Mouse (Mus musculus) mammary gland, adult 2 months (tissue): Measurements from ENCODE around the gene DXBay18. TPM values are rescaled to one million over a fixed set of nuclear protein-coding genes. Genes with fewer than 3 reads are reported as not detected.

Source experiments
- polyA plus RNA-seq: library from polyadenylated mRNA; depleted of rRNA; stranded (reverse); fragments of >200 nt; gene quantifications from 2 replicates; pipeline ENCODE4 v1.2.3, GENCODE M21; 2012; ENCODE audit warnings: low replicate concordance; rRNA removed

The DXBay18 gene
- not detected in 2 replicates for polyA plus RNA-seq

GRCm38 (mm10) chrX:73149350-73149749 is at the start of gene DXBay18:
DXBay18 (minus strand) TSS chrX:73149450.

GRCm38 (mm10) chrX:73191934-73192333 is 42.7 kb upstream of the DXBay18 start, which contains the start of gene Xlr3b:
Xlr3b (plus strand) TSS chrX:73192207.

GRCm38 (mm10) chrX:73176889-73177288 is 27.6 kb upstream of the DXBay18 start, which contains the start of gene Spin2d:
Spin2d (minus strand) TSS chrX:73176989.

GRCm38 (mm10) chrX:73148496-73148895 is 754 bp downstream of the DXBay18 start, which contains the start of gene Xlr5b:
Xlr5b (plus strand) TSS chrX:73148796.

GRCm38 (mm10) chrX:73116747-73117146 is 32.5 kb downstream of the DXBay18 start, which contains the start of gene Gm14685:
Gm14685 (plus strand) TSS chrX:73117047.

GRCm38 (mm10) chrX:73096941-73097508 is 52.2 kb downstream of the DXBay18 start, which contains the start of gene Xlr3a:
Xlr3a (minus strand) TSS chrX:73097095.

Other genes with a start within 250 kb of the DXBay18 start
- gene Cetn2, start 231.0 kb downstream of the DXBay18 start, polyA plus RNA-seq: 2.6 and 9.7 TPM in 2 replicates
- 21.6 and 59.0 TPM in 2 replicates for gene Nsdhl, start 230.9 kb downstream of the DXBay18 start, polyA plus RNA-seq
- 4.6 and 10.3 TPM in 2 replicates for gene Zfp185, start 162.1 kb downstream of the DXBay18 start, polyA plus RNA-seq
- not detected in 2 replicates for gene Pnma5, start 112.3 kb downstream of the DXBay18 start, polyA plus RNA-seq
- 0.03 TPM in 1 of 2 replicates, not detected in the other for gene Pnma3, start 84.7 kb downstream of the DXBay18 start, polyA plus RNA-seq
- 0.19 and 0.62 TPM in 2 replicates for gene Xlr4a, start 67.0 kb downstream of the DXBay18 start, polyA plus RNA-seq
- gene Xlr3a, start 52.4 kb downstream of the DXBay18 start, polyA plus RNA-seq: 0.19 TPM in 1 of 2 replicates, not detected in the other
- gene Gm14685, start 32.4 kb downstream of the DXBay18 start, polyA plus RNA-seq: 0.07 and 0.17 TPM in 2 replicates
- gene Xlr5b, start 654 bp downstream of the DXBay18 start, polyA plus RNA-seq: not detected in 2 replicates
- not detected in 2 replicates for gene Spin2d, start 27.5 kb upstream of the DXBay18 start, polyA plus RNA-seq
- 0.75 and 3.2 TPM in 2 replicates for gene Xlr3b, start 42.8 kb upstream of the DXBay18 start, polyA plus RNA-seq
- gene Xlr4b, start 64.9 kb upstream of the DXBay18 start, polyA plus RNA-seq: 1.4 and 2.4 TPM in 2 replicates
- gene F8a, start 78.8 kb upstream of the DXBay18 start, polyA plus RNA-seq: 10.8 and 30.5 TPM in 2 replicates
- 0.72 and 1.3 TPM in 2 replicates for gene Xlr4c, start 93.7 kb upstream of the DXBay18 start, polyA plus RNA-seq
- gene Xlr3c, start 115.9 kb upstream of the DXBay18 start, polyA plus RNA-seq: 0.13 TPM in 1 of 2 replicates, not detected in the other
- gene Xlr5a, start 143.5 kb upstream of the DXBay18 start, polyA plus RNA-seq: not detected in 2 replicates
- gene Xlr5c, start 143.5 kb upstream of the DXBay18 start, polyA plus RNA-seq: 0.17 and 0.26 TPM in 2 replicates
- gene Gm45015, start 187.4 kb upstream of the DXBay18 start, polyA plus RNA-seq: 0.09 TPM in 1 of 2 replicates, not detected in the other
- 15.9 and 24.5 TPM in 2 replicates for gene Zfp275, start 193.2 kb upstream of the DXBay18 start, polyA plus RNA-seq
- 0.07 and 0.54 TPM in 2 replicates for gene Gm18336, start 249.3 kb upstream of the DXBay18 start, polyA plus RNA-seq